Mouse (Mus musculus) hindbrain, embryonic 16.5 days (tissue): Measurements from ENCODE around the gene Lin7a. TPM values are rescaled to one million over a fixed set of nuclear protein-coding genes. Genes with fewer than 3 reads are reported as not detected.
A peak's percentile ranks its signal among the peaks of the same experiment; 100 is the strongest.

Experiments
- ATAC-seq: fragments of 200-750 bp; cut with Nextera tagmentation; 2 replicates; pipeline ENCODE4 v1.8.0; 2017; ENCODE audit warnings: moderate TSS enrichment, moderate library complexity
- H3K27ac ChIP-seq: fragments of 300-500 bp; sonication (generic); 2 replicates; pipeline ENCODE4 v1.5.1; 2014; ENCODE audit warnings: low read depth, mild to moderate bottlenecking, control low read depth, low read length, moderate library complexity
- H3K27me3 ChIP-seq: fragments of 300-500 bp; sonication (generic); replicated peaks from 2 replicates; pipeline ENCODE4 v1.6.1; 2014; ENCODE audit warnings: low read length; ENCODE audit not compliant: control insufficient read depth, insufficient read depth
- H3K36me3 ChIP-seq: fragments of 300-500 bp; sonication (generic); 2 replicates; pipeline ENCODE4 v1.6.1; 2014; ENCODE audit warnings: mild to moderate bottlenecking, low read length, moderate library complexity, mixed read lengths; ENCODE audit not compliant: control insufficient read depth, insufficient read depth
- H3K4me1 ChIP-seq: fragments of 300-500 bp; sonication (generic); 2 replicates; pipeline ENCODE4 v1.6.1; 2014; ENCODE audit warnings: low read depth, low read length; ENCODE audit not compliant: control insufficient read depth, insufficient read depth
- H3K4me2 ChIP-seq: fragments of 300-500 bp; sonication (generic); 2 replicates; pipeline ENCODE4 v1.6.1; 2014; ENCODE audit warnings: mild to moderate bottlenecking, low read length, control low read depth, moderate library complexity
- H3K4me3 ChIP-seq: fragments of 300-500 bp; sonication (generic); 2 replicates; pipeline ENCODE4 v1.5.1; 2014; ENCODE audit warnings: mild to moderate bottlenecking, low read length, control low read depth, moderate library complexity
- H3K9ac ChIP-seq: fragments of 300-500 bp; sonication (generic); 2 replicates; pipeline ENCODE4 v1.6.1; 2014; ENCODE audit warnings: low read depth, mild to moderate bottlenecking, control low read depth, low read length, moderate library complexity
- H3K9me3 ChIP-seq: fragments of 300-500 bp; sonication (generic); 2 replicates; pipeline ENCODE4 v1.6.1; 2014; ENCODE audit warnings: mild to moderate bottlenecking, low read length, moderate library complexity; ENCODE audit not compliant: control insufficient read depth
- WGBS: fragments of 180-500 bp; shearing (Covaris S2); extraction: QIAGEN DNeasy Blood & Tissue Kit; methylation state at CpG from one replicate; pipeline ENCODE4 v1.1.7; 2014; 5-methylcytosine and 5-hydroxymethylcytosine counted together
- polyA plus RNA-seq: library from polyadenylated mRNA; unstranded; fragments of >200 nt; fragmentation: Nextera tagmentation; extraction: Ambion mirVana; gene quantifications from 2 replicates; pipeline ENCODE4 v1.2.1, GENCODE M21; 2015

Lin7a gene
- polyA plus RNA-seq, 1 experiment from 2014 or later, result 33.6 TPM

GRCm38 (mm10) chr10:107253191-107253965 lies 18.1 kb upstream of the Lin7a start:
- Histone ChIP-seq H3K4me1 (no peaks in the 10 kb centered on the region), H3K9ac (no peak overlapping the region), H3K27ac (no peak overlapping the region), H3K9me3 (no peaks in the 10 kb centered on the region), H3K27me3 (no peaks in the 10 kb centered on the region), H3K4me2 (no peak overlapping the region), H3K4me3 (no peak overlapping the region), H3K36me3 (no peaks in the 10 kb centered on the region)
- WGBS, result 92% methylated on average over 4 of the region's 4 CpGs
- no peak for ATAC-seq

- Histone ChIP-seq H3K4me3 (no peak overlapping the region), H3K27me3 (no peaks in the 10 kb centered on the region), H3K9ac (no peak overlapping the region), H3K9me3 (no peaks in the 10 kb centered on the region), H3K36me3 (no peaks in the 10 kb centered on the region), H3K4me1 (no peaks in the 10 kb centered on the region), H3K27ac (no peak overlapping the region), H3K4me2 (no peak overlapping the region)
- no peak for ATAC-seq
Measured at GRCm38 (mm10) chr10:107254656-107255055, 16.8 kb upstream of the Lin7a start.

- Histone ChIP-seq H3K27ac (no peak overlapping the region), H3K9ac (no peak overlapping the region), H3K4me3 (no peak overlapping the region), H3K27me3 (no peaks in the 10 kb centered on the region), H3K9me3 (no peaks in the 10 kb centered on the region), H3K4me1 (no peaks in the 10 kb centered on the region), H3K36me3 (no peaks in the 10 kb centered on the region), H3K4me2 (no peak overlapping the region)
- no peak for ATAC-seq
- WGBS, result 96% methylated on average over 6 of the region's 6 CpGs
Measured at GRCm38 (mm10) chr10:107255351-107256050, 16.0 kb upstream of the Lin7a start.

GRCm38 (mm10) chr10:107256451-107256960 lies 15.0 kb upstream of the Lin7a start:
- Histone ChIP-seq H3K4me1 (no peaks in the 10 kb centered on the region), H3K9ac (no peak overlapping the region), H3K27ac (no peak overlapping the region), H3K4me2 (no peak overlapping the region), H3K36me3 (no peaks in the 10 kb centered on the region), H3K4me3 (no peak overlapping the region), H3K9me3 (no peaks in the 10 kb centered on the region), H3K27me3 (no peaks in the 10 kb centered on the region)
- ATAC-seq, result no peak
- 64% methylated on average over 5 of the region's 5 CpGs for WGBS

- Histone ChIP-seq H3K36me3 (no peaks in the 10 kb centered on the region), H3K4me1 (no peaks in the 10 kb centered on the region), H3K4me3 (no peak overlapping the region), H3K27me3 (no peaks in the 10 kb centered on the region), H3K4me2 (no peak overlapping the region), H3K9me3 (no peaks in the 10 kb centered on the region), H3K9ac (no peak overlapping the region), H3K27ac (no peak overlapping the region)
- WGBS, result 90% methylated on average over 2 of the region's 2 CpGs
- ATAC-seq, result no peak
Measured at GRCm38 (mm10) chr10:107260428-107260827, 11.1 kb upstream of the Lin7a start.

GRCm38 (mm10) chr10:107272131-107272803 lies 781 bp downstream of the Lin7a start:
- Histone ChIP-seq H3K4me3 (peak overlapping the region; percentile 90), H3K27ac (peak overlapping the region; percentile 94), H3K27me3 (no peaks in the 10 kb centered on the region), H3K9me3 (no peaks in the 10 kb centered on the region), H3K36me3 (no peaks in the 10 kb centered on the region), H3K4me1 (peaks cover 5% of the 10 kb centered on the region; the same call in 1 of the 2 replicates), H3K9ac (peak overlapping the region; percentile 91), H3K4me2 (peak overlapping the region; percentile 80)
- ATAC-seq, result peak; percentile 84
- WGBS, result under 1% methylated on average over 41 of the region's 41 CpGs

- Histone ChIP-seq H3K9ac (peak overlapping the region; percentile 91), H3K4me2 (peak overlapping the region; percentile 80), H3K36me3 (no peaks in the 10 kb centered on the region), H3K27me3 (no peaks in the 10 kb centered on the region), H3K9me3 (no peaks in the 10 kb centered on the region), H3K4me1 (peaks cover 5% of the 10 kb centered on the region; the same call in 1 of the 2 replicates), H3K4me3 (peak overlapping the region; percentile 90), H3K27ac (peak overlapping the region; percentile 94)
- peak; percentile 75 for ATAC-seq
- WGBS, result 7% methylated on average over 11 of the region's 11 CpGs
Measured at GRCm38 (mm10) chr10:107272804-107273145, 1.3 kb downstream of the Lin7a start.

GRCm38 (mm10) chr10:107273848-107274247 lies 2.4 kb downstream of the Lin7a start:
- Histone ChIP-seq H3K4me3 (no peak overlapping the region), H3K4me2 (peak overlapping the region; percentile 80), H3K9ac (no peak overlapping the region), H3K27me3 (no peaks in the 10 kb centered on the region), H3K4me1 (peaks cover 5% of the 10 kb centered on the region; the same call in 1 of the 2 replicates), H3K9me3 (no peaks in the 10 kb centered on the region), H3K36me3 (no peaks in the 10 kb centered on the region), H3K27ac (no peak overlapping the region)
- no peak for ATAC-seq
- 48% methylated on average over 6 of the region's 6 CpGs for WGBS

- Histone ChIP-seq H3K9ac (no peak overlapping the region), H3K4me2 (no peak overlapping the region), H3K27ac (no peak overlapping the region), H3K4me1 (peaks cover 5% of the 10 kb centered on the region; the same call in 1 of the 2 replicates), H3K27me3 (no peaks in the 10 kb centered on the region), H3K4me3 (no peak overlapping the region), H3K36me3 (no peaks in the 10 kb centered on the region), H3K9me3 (no peaks in the 10 kb centered on the region)
- ATAC-seq, result no peak
- 47% methylated on average over 3 of the region's 3 CpGs for WGBS
Measured at GRCm38 (mm10) chr10:107274785-107275184, 3.3 kb downstream of the Lin7a start.
